Mouse (Mus musculus) cerebellum, postnatal 25 days (tissue): ENCODE results near the gene Zzef1.

ENCODE experiments used
- DNase-seq, 2 experiments: peaks; one replicate each; pipeline ENCODE4 v3.0.0; 2021; ENCODE audit warnings: mixed read lengths in 2 of 2

Gene Zzef1

GRCm38 (mm10) chr11:72960723-72961071 is 164.7 kb downstream of the Zzef1 start:
- no peak for DNase-seq

GRCm38 (mm10) chr11:72961072-72961980 is 165.3 kb downstream of the Zzef1 start, which contains the start of gene Atp2a3:
TSS of gene Atp2a3 (plus strand) at chr11:72961169.
- DNase-seq: no peak

DNA sequence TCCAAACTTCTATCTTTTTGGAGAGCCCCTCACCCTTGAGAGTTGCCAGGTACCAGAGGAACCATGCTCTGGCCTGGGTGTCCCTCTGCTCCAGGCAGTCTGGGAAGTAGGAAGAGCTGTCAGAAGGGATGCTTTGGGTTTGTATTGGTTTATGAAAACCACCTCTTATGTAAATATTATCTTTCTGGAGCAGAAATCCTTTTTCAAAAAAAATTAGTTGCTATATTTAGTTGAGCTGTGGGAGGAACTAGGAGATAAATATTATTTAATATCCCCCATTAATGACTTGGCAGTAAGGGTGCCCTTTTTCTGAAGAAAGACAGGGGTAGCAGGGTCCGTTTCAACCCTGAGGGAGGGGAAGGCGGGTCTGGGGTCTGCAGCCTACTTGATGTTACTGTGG is 166.4 kb downstream of the Zzef1 start:
- no peak for DNase-seq

- no peak for DNase-seq
These were observed 167.2 kb downstream of the Zzef1 start for GRCm38 (mm10) chr11:72963058-72963788.

DNA sequence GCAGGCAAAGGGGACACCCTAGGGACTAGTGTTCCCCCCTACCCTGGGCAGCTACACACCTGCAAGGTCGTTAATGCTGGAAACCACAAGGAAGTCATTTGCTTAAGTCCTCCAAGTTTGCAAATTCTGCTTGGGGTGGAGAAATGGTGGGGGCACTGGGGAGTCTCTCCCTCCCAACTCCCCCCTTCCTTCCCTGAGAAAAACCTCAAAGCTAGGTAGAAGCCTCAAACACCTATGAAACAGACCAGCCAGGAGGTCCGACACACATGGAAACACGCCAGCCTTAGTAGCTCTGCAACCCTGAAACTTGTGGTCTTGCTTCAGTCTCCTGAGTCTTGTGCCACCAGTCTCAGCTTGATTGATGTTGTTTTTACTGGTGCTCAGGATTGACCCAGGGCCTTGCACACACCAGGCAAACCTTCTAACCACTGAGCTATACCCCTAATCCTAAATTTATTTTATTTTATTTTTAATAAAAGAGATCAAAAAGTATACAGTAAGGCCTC is 167.8 kb downstream of the Zzef1 start:
- no peak for DNase-seq

DNA sequence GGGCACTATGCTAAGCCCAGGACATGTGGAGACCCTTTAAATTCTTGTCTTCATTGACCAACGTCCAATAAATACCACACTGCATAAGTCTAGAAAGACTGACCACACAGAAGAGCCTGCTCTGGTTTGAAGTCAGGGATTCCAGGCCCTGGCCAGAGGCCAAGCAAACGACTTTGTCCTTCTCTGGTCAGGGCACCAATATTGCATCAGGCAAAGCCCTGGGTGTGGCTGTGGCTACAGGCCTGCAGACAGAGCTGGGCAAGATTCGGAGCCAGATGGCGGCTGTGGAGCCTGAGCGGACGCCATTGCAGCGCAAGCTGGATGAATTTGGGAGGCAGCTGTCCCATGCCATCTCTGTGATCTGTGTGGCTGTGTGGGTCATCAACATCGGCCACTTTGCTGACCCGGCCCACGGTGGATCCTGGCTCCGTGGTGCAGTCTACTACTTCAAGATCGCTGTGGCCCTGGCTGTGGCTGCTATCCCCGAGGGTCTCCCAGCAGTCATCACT is 179.0 kb downstream of the Zzef1 start:
- DNase-seq: no peak
